ENCODE assay signal across 8 mouse cellular contexts in the genomic region with DNA sequence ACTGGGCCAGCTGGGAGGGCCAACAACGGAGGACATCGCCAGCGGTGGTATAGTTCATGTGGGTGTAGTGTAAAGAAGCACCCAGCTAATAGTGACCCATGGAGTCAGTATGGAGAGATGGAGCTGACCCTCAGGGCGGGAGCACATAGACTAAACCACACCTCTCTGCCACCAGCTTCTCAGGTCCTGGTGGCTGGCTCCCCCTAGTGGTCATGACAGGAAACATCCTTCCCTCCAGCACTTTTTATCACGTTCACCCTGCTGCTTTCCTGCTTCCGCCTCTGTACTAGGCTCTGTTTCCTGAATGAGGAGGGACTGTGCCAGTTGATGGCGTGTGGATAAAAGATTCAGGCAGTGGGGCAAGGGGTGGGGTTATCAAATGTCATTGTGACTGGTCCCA. TPM values are rescaled to one million over a fixed set of nuclear protein-coding genes. Genes with fewer than 3 reads are reported as not detected.
A peak's percentile ranks its signal among the peaks of the same experiment; 100 is the strongest.
DNase-seq lines count a peak whose midpoint lies in the region; ATAC-seq lines count a peak whose summit lies in the region.

No protein-coding gene starts in this region.

- H3K9ac ChIP-seq in limb, embryonic 11.5 days (ENCODE audit: low read length), result no peak overlapping the region
- H3K9ac ChIP-seq in midbrain, embryonic 14.5 days (replicated peaks; ENCODE audit: low read length), result peak overlapping the region; percentile 1; the same call in 1 of the 2 replicates

- H3K27me3 ChIP-seq in limb, embryonic 11.5 days (ENCODE audit: control insufficient read depth, insufficient read depth, low read length), result no peaks in the 10 kb centered on the region
- no peaks in the 10 kb centered on the region for H3K27me3 ChIP-seq in midbrain, embryonic 14.5 days (ENCODE audit: control insufficient read depth, insufficient read depth, low read length)

- no peak overlapping the region for H3K4me2 ChIP-seq in limb, embryonic 11.5 days (ENCODE audit: low read depth, severe bottlenecking)
- peak overlapping the region; percentile 96 for H3K4me2 ChIP-seq in midbrain, embryonic 14.5 days (ENCODE audit: low read length)

- H3K27ac ChIP-seq in limb, embryonic 11.5 days (replicated peaks; ENCODE audit: low read depth, low read length), result no peak overlapping the region
- peak overlapping the region; percentile 98 for H3K27ac ChIP-seq in midbrain, embryonic 14.5 days (replicated peaks; ENCODE audit: low read depth, low read length)

- no peaks in the 10 kb centered on the region for H3K9me3 ChIP-seq in limb, embryonic 11.5 days (ENCODE audit: control insufficient read depth, low read length)
- H3K9me3 ChIP-seq in midbrain, embryonic 14.5 days (ENCODE audit: control insufficient read depth, low read length), result no peaks in the 10 kb centered on the region

- H3K36me3 ChIP-seq in limb, embryonic 11.5 days (ENCODE audit: control insufficient read depth, insufficient read depth, low read length), result peaks cover 5% of the 10 kb centered on the region
- peaks cover 44% of the 10 kb centered on the region for H3K36me3 ChIP-seq in midbrain, embryonic 14.5 days (ENCODE audit: control insufficient read depth, insufficient read depth, low read length)

- no peak overlapping the region for H3K4me3 ChIP-seq in limb, embryonic 11.5 days (ENCODE audit: low read depth, low read length)
- no peak overlapping the region for H3K4me3 ChIP-seq in midbrain, embryonic 14.5 days (replicated peaks; ENCODE audit: low read depth, low read length)

- WGBS in limb, embryonic 11.5 days, result 7% methylated on average over 7 of the region's 7 CpGs
- 6% methylated on average over 7 of the region's 7 CpGs for WGBS in midbrain, embryonic 14.5 days

- ATAC-seq in limb, embryonic 11.5 days (ENCODE audit: insufficient number of reproducible peaks, low FRiP score, low TSS enrichment, low read depth), result peak; percentile 52
- peak; percentile 62; the same call in 1 of the 2 replicates for ATAC-seq in midbrain, embryonic 14.5 days (ENCODE audit: low FRiP score, low TSS enrichment)

- H3K4me1 ChIP-seq in limb, embryonic 11.5 days (ENCODE audit: control insufficient read depth, insufficient read depth, low read length), result 0 out of 2 replicates have a peak, but pooled peaks cover 6% of the 10 kb centered on the region
- peaks cover 46% of the 10 kb centered on the region for H3K4me1 ChIP-seq in midbrain, embryonic 14.5 days (ENCODE audit: control insufficient read depth, insufficient read depth, low read length)

- DNase-seq in 416B (ENCODE audit: low read depth), result peak; percentile 97
- peak; percentile 84 for DNase-seq in adrenal gland, postnatal 10 days
- peak; percentile 86 for DNase-seq in embryo, embryonic 9.5 days (ENCODE audit: extremely low spot score)
- peak; percentile 86 to 89 for DNase-seq in heart, adult 18-20 months
- peak; percentile 81 for DNase-seq in kidney, adult 11 months
- DNase-seq in limb, embryonic 11.5 days (ENCODE audit: low spot score), result peak; percentile 86
- DNase-seq in midbrain, embryonic 14.5 days, result peak; percentile 88
- DNase-seq in spleen, adult 18-20 months, result peak; percentile 37 to 62

RNA-seq across cellular contexts. Expression of a gene that starts 15.8 kb away (rescaled TPM):
- 1 to 10 TPM; 4.0 to 4.5 TPM for total RNA-seq in adrenal gland, postnatal 10 days (2021)
- total RNA-seq in heart, adult 18-20 months (2021), result 1 to 10 TPM; 1.5 TPM
- polyA plus RNA-seq in limb, embryonic 11.5 days (2014; fragmentation: Nextera tagmentation; extraction: Ambion mirVana), result 2.7 and 3.8 TPM in 2 replicates
- polyA plus RNA-seq in midbrain, embryonic 14.5 days (2014; fragmentation: Nextera tagmentation; extraction: Ambion mirVana), result 0.24 and 1.3 TPM in 2 replicates

RNA-seq across cellular contexts. Expression of a gene that starts 27.1 kb away (rescaled TPM):
- 10 to 100 TPM; 35.9 to 48.9 TPM for total RNA-seq in adrenal gland, postnatal 10 days (2021)
- total RNA-seq in heart, adult 18-20 months (2021), result 10 to 100 TPM; 60.8 to 62.2 TPM
- polyA plus RNA-seq in limb, embryonic 11.5 days (2014; fragmentation: Nextera tagmentation; extraction: Ambion mirVana), result 10.6 and 11.1 TPM in 2 replicates
- 112 and 165 TPM in 2 replicates for polyA plus RNA-seq in midbrain, embryonic 14.5 days (2014; fragmentation: Nextera tagmentation; extraction: Ambion mirVana)

RNA-seq across cellular contexts. Expression of a gene that starts 53.2 kb away (rescaled TPM):
- total RNA-seq in adrenal gland, postnatal 10 days (2021), result not detected
- not detected for total RNA-seq in heart, adult 18-20 months (2021)
- polyA plus RNA-seq in limb, embryonic 11.5 days (2014; fragmentation: Nextera tagmentation; extraction: Ambion mirVana), result 0.11 and 0.18 TPM in 2 replicates
- polyA plus RNA-seq in midbrain, embryonic 14.5 days (2014; fragmentation: Nextera tagmentation; extraction: Ambion mirVana), result 1.2 TPM in 2 replicates
